Mouse (Mus musculus): ENCODE results near the gene Saal1. TPM values are rescaled to one million over a fixed set of nuclear protein-coding genes. Genes with fewer than 3 reads are reported as not detected.

Saal1 gene
- polyA plus RNA-seq, 1 experiment = 15.4 TPM

DNA sequence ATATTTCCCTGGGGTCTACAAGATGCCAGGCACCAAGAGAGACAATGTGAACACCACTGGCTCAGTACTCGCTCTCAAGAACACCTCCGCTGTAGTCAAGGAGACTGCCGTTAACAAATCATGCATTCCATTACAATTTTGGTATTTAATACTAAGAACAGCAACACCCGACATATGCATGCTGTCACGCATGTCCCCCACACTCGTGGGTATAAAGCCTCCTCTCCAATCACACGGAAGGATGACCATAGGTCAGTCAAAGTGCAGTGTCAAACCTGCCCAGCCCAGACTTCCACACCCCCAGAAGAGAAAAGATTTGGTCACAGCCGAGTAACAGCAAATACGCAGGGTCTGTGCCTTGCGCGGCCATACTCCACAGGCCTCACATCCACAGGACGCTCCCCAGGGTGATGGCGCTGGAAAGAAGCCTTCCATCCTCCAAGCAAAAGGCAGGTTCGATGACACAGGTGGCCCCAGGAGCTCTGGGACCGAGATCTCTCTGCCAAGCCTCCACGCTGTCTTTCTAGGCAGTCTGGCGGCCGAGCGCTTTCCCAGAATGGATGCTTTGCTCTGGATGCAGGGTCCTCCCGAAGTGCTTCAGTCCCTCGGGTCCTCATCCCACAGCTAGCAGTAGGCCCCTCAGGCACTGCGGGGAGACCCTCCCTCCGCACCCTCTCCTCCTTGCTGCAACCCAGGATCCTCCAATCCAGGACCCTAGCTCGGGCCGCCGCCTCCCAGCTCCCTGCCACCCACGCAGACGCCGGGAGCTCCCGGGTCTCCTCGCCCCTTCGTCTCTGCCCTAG, 71.4 kb downstream of the Saal1 start:
- TF ChIP-seq POLR2A (IDR thresholded peaks at IDR 0.05; ENCODE audit: low read depth, low read length) = no peak
- no peak overlapping the region for H3K27ac ChIP-seq (ENCODE audit: insufficient read depth, low read length)
- H3K4me1 ChIP-seq (ENCODE audit: control insufficient read depth, insufficient read depth, low read length) = no peaks in the 10 kb centered on the region
- peak overlapping the region; percentile 68 for H3K4me3 ChIP-seq (ENCODE audit: insufficient read depth, low read length)

Other genes with a start within 250 kb of the Saal1 start
- 6.3 and 7.1 TPM in 2 replicates for gene Sergef, start 70.9 kb downstream of the Saal1 start, polyA plus RNA-seq (2011; ENCODE audit: insufficient read length, low read depth, missing spikeins)
- 0.63 TPM in 1 of 2 replicates, not detected in the other for gene Tph1, start 38.1 kb downstream of the Saal1 start, polyA plus RNA-seq (2011; ENCODE audit: insufficient read length, low read depth, missing spikeins)
- gene Saa3, start 5.0 kb upstream of the Saal1 start, polyA plus RNA-seq (2011; ENCODE audit: insufficient read length, low read depth, missing spikeins) = 2.6 TPM in 1 of 2 replicates, not detected in the other
- gene Saa4, start 21.9 kb upstream of the Saal1 start, polyA plus RNA-seq (2011; ENCODE audit: insufficient read length, low read depth, missing spikeins) = not detected in 2 replicates
- gene Saa1, start 32.3 kb upstream of the Saal1 start, polyA plus RNA-seq (2011; ENCODE audit: insufficient read length, low read depth, missing spikeins) = not detected in 2 replicates
- not detected in 2 replicates for gene Saa2, start 41.1 kb upstream of the Saal1 start, polyA plus RNA-seq (2011; ENCODE audit: insufficient read length, low read depth, missing spikeins)
- 25.9 and 26.9 TPM in 2 replicates for gene Hps5, start 85.4 kb upstream of the Saal1 start, polyA plus RNA-seq (2011; ENCODE audit: insufficient read length, low read depth, missing spikeins)
- 73.1 and 90.6 TPM in 2 replicates for gene Gtf2h1, start 85.4 kb upstream of the Saal1 start, polyA plus RNA-seq (2011; ENCODE audit: insufficient read length, low read depth, missing spikeins)
- 671 and 785 TPM in 2 replicates for gene Ldha, start 130.8 kb upstream of the Saal1 start, polyA plus RNA-seq (2011; ENCODE audit: insufficient read length, low read depth, missing spikeins)
- gene Ldhc, start 150.5 kb upstream of the Saal1 start, polyA plus RNA-seq (2011; ENCODE audit: insufficient read length, low read depth, missing spikeins) = not detected in 2 replicates
- gene Tsg101, start 209.3 kb upstream of the Saal1 start, polyA plus RNA-seq (2011; ENCODE audit: insufficient read length, low read depth, missing spikeins) = 140 and 175 TPM in 2 replicates
- gene Uevld, start 247.8 kb upstream of the Saal1 start, polyA plus RNA-seq (2011; ENCODE audit: insufficient read length, low read depth, missing spikeins) = 23.6 and 24.8 TPM in 2 replicates